Mouse (Mus musculus) skeletal muscle tissue, postnatal 0 days (tissue): ENCODE results near the gene Khsrp. TPM values are rescaled to one million over a fixed set of nuclear protein-coding genes. Genes with fewer than 3 reads are reported as not detected.

Experiments
- polyA plus RNA-seq: library from polyadenylated mRNA; unstranded; fragments of >200 nt; fragmentation: Nextera tagmentation; extraction: Ambion mirVana; gene quantifications from 2 replicates; pipeline ENCODE4 v1.2.1, GENCODE M21; 2015

Khsrp gene
- polyA plus RNA-seq = 13.9 and 15.7 TPM in 2 replicates

GRCm38 (mm10) chr17:57030931-57031660 lies at the start of gene Khsrp:
Gene Khsrp, minus strand, starts transcription at chr17:57031522.

DNA sequence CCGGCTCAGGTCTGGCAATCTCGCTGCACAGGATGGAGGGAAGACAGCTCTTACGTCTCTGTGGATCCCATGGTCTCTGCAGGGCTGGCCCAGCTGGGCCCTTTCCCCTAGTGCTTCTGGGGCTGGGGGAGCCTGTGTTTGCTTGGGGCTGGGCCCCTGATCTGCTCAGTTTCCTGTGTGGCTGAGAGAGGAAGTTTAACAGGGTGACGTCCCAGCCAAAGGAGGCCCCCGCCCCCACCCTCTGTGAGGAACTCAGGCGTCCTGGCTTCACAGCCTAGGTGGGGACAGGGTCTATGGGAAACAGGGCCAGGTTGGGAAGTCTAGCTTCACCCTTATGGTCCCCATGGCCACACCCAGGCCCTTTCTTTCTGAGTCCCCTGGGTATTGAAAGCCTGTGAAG lies 47.0 kb upstream of the Khsrp start, which contains the start of gene Dennd1c:
TSS of gene Dennd1c (minus strand) at position 179 of the 400 bp plus-strand sequence.

DNA sequence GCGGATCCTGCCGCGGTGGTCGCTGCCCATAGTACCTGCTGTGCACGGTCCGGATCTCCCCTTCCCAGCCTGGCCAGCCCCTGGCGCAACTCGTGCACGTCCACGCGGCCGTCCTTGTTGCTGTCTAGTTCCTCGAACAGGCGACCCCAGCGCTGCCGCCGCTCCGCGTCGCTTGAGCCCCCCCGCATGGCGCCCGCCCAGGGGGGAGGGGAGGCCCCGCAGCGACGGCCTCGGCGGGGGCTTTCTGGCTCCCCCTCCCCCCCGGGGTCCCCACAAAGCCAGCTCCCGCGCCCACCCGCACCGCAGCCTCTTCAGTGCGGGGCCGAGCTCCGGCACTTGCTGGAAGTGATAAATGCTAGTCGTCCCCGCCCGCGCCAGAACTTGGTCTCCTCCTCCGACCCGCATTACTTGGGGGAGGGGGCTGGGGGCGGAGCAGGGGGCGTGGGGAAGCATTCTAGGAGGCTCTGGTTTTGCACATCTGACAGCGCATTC lies 28.2 kb upstream of the Khsrp start, which contains the start of gene Slc25a23:
TSS of gene Slc25a23 (minus strand) at position 378 of the 492 bp plus-strand sequence.

GRCm38 (mm10) chr17:57058891-57059485 lies 27.7 kb upstream of the Khsrp start, which contains the start of gene Crb3:
Gene Crb3, plus strand, starts transcription at chr17:57059105.

GRCm38 (mm10) chr17:57041554-57041953 lies 10.2 kb upstream of the Khsrp start, which contains the start of gene Slc25a41:
Gene Slc25a41, minus strand, starts transcription at chr17:57041654.

GRCm38 (mm10) chr17:57011236-57012141 lies 19.8 kb downstream of the Khsrp start, which contains the start of the genes Gtf2f1 and Gm17949:
Gene Gtf2f1, minus strand, starts transcription at chr17:57011288.
Gene Gm17949, plus strand, starts transcription at chr17:57011469.

GRCm38 (mm10) chr17:56999968-57000609 lies 31.2 kb downstream of the Khsrp start, which contains the start of gene Pspn:
Gene Pspn, minus strand, starts transcription at chr17:57000018.

GRCm38 (mm10) chr17:56997029-56997667 lies 34.2 kb downstream of the Khsrp start, which contains the start of gene Alkbh7:
Gene Alkbh7, plus strand, starts transcription at chr17:56997339.

GRCm38 (mm10) chr17:56990115-56990746 lies 41.1 kb downstream of the Khsrp start, which contains the start of gene Clpp:
Gene Clpp, plus strand, starts transcription at chr17:56990305.

GRCm38 (mm10) chr17:56982013-56982412 lies 49.3 kb downstream of the Khsrp start, which contains the start of gene Acer1:
Gene Acer1, minus strand, starts transcription at chr17:56982126.

Other genes starting within 250 kb of the Khsrp start
- 2.9 and 3.1 TPM in 2 replicates for gene Rfx2, start 200.5 kb downstream of the Khsrp start, polyA plus RNA-seq
- gene Acsbg2, start 157.1 kb downstream of the Khsrp start, polyA plus RNA-seq = not detected in 2 replicates
- 0.06 and 0.13 TPM in 2 replicates for gene 1700061G19Rik, start 156.0 kb downstream of the Khsrp start, polyA plus RNA-seq
- 9.3 and 10.1 TPM in 2 replicates for gene Mllt1, start 96.1 kb downstream of the Khsrp start, polyA plus RNA-seq
- 1.7 TPM in 1 of 2 replicates, not detected in the other for gene Acer1, start 49.4 kb downstream of the Khsrp start, polyA plus RNA-seq
- gene Clpp, start 41.2 kb downstream of the Khsrp start, polyA plus RNA-seq = 83.9 and 87.2 TPM in 2 replicates
- gene Alkbh7, start 34.2 kb downstream of the Khsrp start, polyA plus RNA-seq = 45.7 and 47.9 TPM in 2 replicates
- 0.41 and 0.46 TPM in 2 replicates for gene Pspn, start 31.5 kb downstream of the Khsrp start, polyA plus RNA-seq
- gene Gtf2f1, start 20.2 kb downstream of the Khsrp start, polyA plus RNA-seq = 28.6 and 38.6 TPM in 2 replicates
- 0.28 and 0.33 TPM in 2 replicates for gene Gm17949, start 20.1 kb downstream of the Khsrp start, polyA plus RNA-seq
- not detected in 2 replicates for gene Slc25a41, start 10.1 kb upstream of the Khsrp start, polyA plus RNA-seq
- 0.68 and 1.1 TPM in 2 replicates for gene Crb3, start 27.6 kb upstream of the Khsrp start, polyA plus RNA-seq
- gene Slc25a23, start 28.3 kb upstream of the Khsrp start, polyA plus RNA-seq = 4.2 and 5.2 TPM in 2 replicates
- 0.86 and 2.1 TPM in 2 replicates for gene Dennd1c, start 47.0 kb upstream of the Khsrp start, polyA plus RNA-seq
- gene Tubb4a, start 56.3 kb upstream of the Khsrp start, polyA plus RNA-seq = 2.0 and 3.6 TPM in 2 replicates
- 1.1 and 1.5 TPM in 2 replicates for gene Tnfsf9, start 73.8 kb upstream of the Khsrp start, polyA plus RNA-seq
- gene Cd70, start 118.3 kb upstream of the Khsrp start, polyA plus RNA-seq = not detected in 2 replicates
- 0.13 TPM in 1 of 2 replicates, not detected in the other for gene Tnfsf14, start 162.7 kb upstream of the Khsrp start, polyA plus RNA-seq
- 4.3 and 53.1 TPM in 2 replicates for gene C3, start 196.6 kb upstream of the Khsrp start, polyA plus RNA-seq
- gene Gpr108, start 216.9 kb upstream of the Khsrp start, polyA plus RNA-seq = 25.9 and 31.3 TPM in 2 replicates
- 41.2 and 47.7 TPM in 2 replicates for gene Trip10, start 217.9 kb upstream of the Khsrp start, polyA plus RNA-seq
- 1.5 and 1.9 TPM in 2 replicates for gene Vav1, start 247.6 kb upstream of the Khsrp start, polyA plus RNA-seq